Mouse (Mus musculus) kidney, adult 2 months (tissue): ENCODE data around the gene Faim2.

Experiments used
- CTCF ChIP-seq: fragments of 200-500 bp; conservative IDR thresholded peaks from 2 replicates; pipeline ENCODE4 v1.5.1; 2011; ENCODE audit warnings: low read depth, mild to moderate bottlenecking, control low read depth, low read length, moderate library complexity, mixed read lengths; ENCODE audit not compliant: insufficient read depth, insufficient read length
- POLR2A ChIP-seq: fragments of 200-500 bp; IDR thresholded peaks from one replicate; pipeline ENCODE4 v1.6.1; 2011; ENCODE audit warnings: low read depth, low read length, control low read depth

- TF ChIP-seq CTCF (no peak), POLR2A (no peak)
Measured at GRCm38 (mm10) chr15:99510621-99511020, 17.3 kb downstream of the Faim2 start.
